Mouse (Mus musculus): ENCODE results near the gene Irf2bp2.

Gene Irf2bp2

DNA sequence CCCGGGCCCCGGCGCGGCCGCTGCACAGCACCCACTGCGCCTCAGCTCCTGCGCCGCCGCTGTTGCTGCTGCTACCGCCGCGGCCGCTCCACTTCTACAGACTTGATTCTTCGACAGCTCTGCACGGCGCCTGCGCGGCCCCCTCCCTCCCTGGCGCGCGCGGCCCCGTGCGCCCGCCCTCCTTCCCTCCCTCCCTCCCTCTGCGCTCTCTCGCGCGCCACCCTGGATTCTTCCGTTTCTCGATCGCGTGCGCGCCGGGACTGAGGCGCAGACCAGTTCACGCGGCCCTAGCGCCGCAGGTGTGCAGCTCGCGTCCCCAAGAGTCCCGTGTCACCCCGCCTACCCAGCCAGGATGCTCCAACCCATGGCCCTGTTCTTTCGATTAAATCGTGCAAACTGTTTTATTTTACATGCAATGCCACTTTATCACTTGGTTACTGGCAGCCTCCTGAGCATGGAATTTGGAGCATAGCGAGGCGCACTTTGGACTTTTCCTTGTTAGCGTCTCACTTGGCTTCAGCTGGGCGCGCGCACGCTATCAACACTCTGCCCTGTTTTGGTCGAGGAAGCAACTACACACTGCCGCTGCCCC, at the start of gene Irf2bp2:
Irf2bp2 (minus strand) TSS at position 98 of the 592 bp plus-strand sequence.
- DNase-seq (ENCODE audit: extremely low read depth, low read depth) = peak; percentile 85

DNA sequence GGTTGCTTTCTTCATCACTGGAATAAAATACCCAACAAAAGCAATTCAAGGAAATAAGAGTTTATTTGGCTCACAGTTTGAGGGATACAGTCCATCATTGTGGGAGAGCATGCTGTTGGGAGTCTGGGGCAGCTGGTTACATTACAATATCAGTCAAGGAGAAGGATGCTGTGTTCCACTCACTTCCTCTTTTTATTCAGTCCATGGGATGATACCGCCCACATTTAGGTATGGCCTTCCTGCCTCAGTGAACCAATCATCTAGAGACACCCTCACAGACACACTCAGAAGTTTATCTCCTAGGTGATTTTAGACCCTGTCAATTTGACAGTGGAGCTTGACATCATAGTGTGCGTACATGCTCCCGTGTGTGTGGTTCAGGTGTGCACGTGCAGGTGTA, 48.9 kb upstream of the Irf2bp2 start:
- no peak for DNase-seq (ENCODE audit: extremely low read depth, low read depth)

DNA sequence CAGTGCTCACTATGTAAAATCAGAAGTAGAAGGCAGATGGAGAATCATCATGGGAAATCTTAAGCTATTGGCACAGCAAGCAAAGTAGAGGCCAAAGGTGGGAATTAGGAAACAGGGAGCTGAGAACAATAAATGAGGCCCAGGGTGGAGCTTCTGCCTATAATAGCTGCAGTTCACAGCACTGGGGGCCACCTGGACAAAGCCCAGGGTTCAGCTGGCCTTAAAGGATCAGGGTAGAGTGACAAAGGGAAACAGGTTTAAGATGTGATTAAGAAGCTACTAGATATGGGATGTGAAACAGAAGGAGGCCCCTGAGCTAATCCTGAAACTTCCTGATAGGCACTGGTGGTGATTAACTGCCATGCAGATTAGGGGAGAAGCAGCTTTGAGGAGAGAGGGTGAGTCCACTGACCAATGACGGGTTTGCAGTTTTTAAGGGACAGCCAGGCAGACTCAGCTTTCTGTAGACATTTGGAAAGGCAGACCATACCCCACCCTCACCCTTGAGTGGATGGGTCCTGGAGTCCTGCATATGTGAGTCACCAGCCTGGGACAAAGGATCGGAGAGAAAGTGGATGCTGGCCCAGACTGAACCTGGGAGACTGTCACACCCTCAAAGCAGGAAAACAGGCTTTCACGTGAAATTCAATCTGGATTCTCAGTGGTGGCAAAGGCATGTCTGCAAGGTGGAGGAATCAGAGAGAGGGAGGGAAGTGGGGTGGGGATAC, 47.9 kb upstream of the Irf2bp2 start:
- no peak for DNase-seq (ENCODE audit: extremely low read depth, low read depth)

DNA sequence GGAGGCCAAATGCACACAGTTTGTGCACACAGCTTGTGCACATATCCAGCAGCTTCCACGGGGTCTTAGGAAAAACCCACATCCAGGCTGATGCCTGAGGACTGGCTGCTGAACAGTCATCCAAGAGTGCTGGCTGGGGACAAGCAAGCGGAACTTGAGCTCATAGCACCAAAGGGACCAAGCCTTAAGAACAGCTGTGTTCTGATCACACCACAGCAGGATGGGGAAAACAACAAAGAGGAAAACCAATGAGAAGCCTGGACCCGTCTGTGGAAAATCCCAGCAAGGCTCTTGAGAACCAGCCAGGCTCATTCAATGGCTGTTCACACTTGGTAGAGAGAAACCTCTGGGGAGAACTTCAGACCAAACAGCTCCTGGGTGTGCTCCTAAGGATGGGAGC, 45.4 kb upstream of the Irf2bp2 start:
- no peak for DNase-seq (ENCODE audit: extremely low read depth, low read depth)

DNA sequence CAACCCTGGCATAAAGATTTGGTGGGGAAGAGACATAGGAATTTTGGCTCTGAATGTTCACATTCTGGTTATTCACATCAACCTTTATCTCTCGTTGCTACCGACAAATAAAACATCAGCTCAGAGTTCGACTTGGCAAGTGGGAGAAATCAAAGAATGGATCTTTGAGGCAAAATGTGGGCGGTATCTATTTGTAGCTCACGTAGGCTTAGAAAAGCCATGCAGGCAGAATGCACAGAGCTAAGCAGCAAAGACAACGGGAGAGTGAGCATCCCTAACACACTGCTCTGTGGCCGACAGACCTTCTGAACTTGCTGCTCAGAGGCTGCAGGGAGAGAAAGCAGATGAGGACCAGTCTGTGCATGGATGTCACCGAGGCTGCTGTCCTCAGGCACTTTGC, 44.2 kb upstream of the Irf2bp2 start:
- no peak for DNase-seq (ENCODE audit: extremely low read depth, low read depth)

DNA sequence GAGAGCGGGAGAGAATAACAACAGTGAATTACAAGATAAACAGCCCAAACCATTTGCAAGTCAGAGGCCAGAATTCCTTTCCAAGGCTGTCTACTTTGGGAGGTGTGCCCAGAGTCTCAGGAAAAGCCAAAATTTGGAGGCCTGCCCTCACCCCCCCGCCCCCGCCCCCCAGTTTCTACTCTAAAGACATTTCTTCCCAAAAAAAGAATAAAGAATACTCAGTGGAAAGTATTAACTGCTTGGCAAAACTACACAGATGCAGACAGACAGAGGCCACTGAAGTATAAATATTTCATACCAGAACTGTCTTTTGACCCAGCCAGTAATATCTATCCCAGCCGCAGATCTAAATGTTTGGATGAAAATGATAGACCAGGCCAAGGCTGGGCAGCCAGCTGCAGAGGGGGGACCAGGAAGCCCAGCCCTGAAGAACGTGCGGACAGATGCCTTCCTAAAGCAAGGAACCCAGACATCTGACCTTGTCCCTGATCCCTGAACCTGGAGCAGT, 40.8 kb upstream of the Irf2bp2 start:
- no peak for DNase-seq (ENCODE audit: extremely low read depth, low read depth)

DNA sequence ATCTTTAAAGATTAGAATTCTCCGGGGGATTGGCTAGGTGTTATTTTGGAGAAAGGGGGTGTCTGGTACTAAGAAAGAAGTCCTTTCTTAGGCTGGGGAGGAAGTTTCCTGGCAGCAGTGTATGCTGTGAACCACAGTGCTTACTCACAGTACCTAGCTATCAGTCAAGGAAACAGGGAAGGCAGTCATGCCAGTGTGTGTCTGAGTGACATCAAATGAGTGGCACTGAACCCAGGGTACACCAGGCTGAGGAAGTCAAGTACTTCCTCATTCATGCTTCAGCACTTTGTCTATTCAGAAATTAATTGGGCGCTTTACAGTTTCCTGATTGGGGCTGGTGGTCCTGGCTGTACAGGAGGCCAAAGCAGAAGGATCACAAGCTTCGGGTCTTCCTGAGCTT, 34.8 kb upstream of the Irf2bp2 start:
- DNase-seq (ENCODE audit: extremely low read depth, low read depth) = peak; percentile 44

DNA sequence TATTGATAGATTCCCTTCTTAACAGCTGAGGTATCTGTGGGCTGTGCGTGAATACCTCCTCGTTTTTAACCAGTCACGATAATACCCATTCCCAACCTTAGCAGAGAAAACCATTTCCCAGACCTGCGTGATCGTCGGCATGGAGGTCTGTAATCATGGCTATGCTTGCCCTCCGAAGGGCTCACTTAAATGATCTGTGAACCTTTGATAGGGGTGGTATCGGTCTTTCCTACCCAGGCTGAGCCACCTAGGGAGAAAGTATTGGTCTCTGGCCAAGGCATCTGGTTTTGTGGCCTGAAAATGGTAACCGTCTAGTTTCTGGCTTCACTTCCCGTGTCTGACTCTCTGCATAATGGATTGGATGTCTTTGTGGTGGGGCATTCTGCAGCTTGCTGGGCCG, 32.6 kb upstream of the Irf2bp2 start:
- no peak for DNase-seq (ENCODE audit: extremely low read depth, low read depth)

DNA sequence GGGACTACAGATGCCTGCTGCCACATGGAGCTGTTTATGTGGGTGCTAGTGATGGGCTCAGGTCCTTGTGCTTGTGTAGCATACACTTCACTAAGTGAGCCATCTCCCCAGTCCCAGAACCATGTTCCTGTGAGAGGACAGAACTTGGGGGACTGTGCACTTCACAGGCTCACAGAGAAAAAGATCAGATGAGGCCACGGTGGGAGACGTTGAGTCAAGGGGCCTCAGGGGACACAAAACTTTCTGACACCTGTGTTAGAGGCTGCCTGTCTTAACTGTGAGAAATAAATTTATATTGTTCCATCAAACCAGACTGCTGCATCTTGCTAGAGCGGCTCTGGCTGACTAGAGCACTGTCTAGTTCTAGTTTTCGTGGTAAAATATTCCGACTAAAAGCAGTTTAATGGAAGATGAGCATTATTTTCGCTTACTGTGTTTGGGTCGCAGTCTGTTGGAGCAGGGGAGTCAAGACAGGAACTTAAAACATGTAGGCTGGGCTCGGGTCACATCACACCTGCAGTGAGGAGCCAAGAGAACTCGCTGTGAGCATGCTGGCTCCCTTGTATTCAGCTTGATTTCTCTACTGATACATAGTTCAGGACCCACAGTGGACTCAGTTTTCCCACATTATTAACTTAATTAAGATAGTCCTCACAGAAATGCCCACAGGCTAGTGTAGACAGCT, 28.5 kb upstream of the Irf2bp2 start:
- DNase-seq (ENCODE audit: extremely low read depth, low read depth) = no peak

DNA sequence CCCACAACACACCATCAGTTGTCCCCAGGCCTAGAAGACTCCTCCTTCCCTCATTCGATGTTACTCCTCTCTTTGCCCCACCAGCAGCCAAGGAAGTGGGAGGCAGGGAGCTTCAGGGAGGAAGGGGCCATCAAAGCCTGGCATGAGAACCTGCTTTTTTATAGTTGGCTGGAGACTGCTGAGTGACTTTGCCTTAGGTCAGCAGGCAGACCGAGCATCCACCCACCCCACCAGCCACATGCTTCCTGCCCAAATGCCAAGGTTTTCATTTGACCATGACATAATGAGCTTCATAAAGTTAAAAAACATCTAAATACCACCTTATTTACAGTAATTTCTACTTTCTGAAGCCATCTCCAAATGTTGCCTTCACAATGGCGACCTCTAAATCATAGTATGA, 26.9 kb upstream of the Irf2bp2 start:
- no peak for DNase-seq (ENCODE audit: extremely low read depth, low read depth)

DNA sequence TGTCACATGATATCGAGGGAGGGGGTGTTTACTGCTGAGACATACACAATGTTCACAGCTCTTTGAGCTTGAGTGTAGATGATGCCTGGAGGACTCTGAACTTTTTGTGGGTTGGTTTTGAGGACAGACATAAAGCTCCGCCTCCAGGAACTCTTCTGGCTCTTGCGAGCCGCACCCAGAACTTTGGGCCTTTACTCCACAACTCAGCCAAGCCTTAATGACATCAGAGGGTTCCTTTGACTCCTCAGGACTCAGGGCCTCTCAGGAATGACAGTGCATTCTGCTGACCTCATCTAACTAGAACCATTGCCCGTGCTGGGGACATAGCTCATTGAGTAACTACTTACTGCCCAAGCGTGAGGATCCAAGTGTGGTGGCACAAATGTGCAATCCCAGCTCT, 25.7 kb upstream of the Irf2bp2 start:
- no peak for DNase-seq (ENCODE audit: extremely low read depth, low read depth)

DNA sequence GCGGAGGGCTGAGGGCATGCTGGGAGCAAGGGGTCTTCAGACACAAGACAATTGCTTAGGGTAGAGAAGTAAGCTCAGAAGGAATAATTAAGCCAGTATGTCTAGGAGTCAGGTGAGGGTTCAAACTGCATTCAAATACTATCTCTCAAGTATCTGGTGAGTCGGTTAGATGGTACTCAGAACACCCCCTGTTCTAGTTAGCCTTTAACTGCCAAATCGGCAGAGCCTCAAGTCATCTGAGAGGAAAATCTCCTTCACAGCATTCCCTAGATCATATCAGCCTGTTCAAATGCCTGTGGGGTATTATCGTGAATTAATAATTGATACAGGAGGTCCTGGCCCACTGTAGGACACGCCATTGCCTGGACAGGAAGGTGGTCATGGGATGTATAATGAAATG, 23.9 kb upstream of the Irf2bp2 start:
- DNase-seq (ENCODE audit: extremely low read depth, low read depth) = no peak

DNA sequence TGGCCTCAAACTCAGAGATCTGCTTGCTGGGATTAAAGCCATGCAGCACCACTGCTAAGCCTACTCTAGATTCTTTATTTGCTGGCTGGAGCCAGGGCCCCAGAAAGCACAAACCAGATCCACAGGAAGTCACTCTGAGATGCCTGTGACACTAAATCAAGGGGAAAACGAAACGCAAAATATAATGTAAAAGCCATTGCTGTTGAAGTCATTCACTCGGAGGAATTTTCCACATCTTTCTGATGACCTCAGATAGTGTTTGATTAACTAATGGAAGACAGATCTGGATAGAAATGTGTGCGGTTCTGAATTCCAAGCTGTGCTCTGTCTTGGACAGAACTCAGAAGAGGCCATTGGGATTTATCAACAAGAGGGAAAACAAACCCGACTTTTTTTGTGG, 22.9 kb upstream of the Irf2bp2 start:
- no peak for DNase-seq (ENCODE audit: extremely low read depth, low read depth)

DNA sequence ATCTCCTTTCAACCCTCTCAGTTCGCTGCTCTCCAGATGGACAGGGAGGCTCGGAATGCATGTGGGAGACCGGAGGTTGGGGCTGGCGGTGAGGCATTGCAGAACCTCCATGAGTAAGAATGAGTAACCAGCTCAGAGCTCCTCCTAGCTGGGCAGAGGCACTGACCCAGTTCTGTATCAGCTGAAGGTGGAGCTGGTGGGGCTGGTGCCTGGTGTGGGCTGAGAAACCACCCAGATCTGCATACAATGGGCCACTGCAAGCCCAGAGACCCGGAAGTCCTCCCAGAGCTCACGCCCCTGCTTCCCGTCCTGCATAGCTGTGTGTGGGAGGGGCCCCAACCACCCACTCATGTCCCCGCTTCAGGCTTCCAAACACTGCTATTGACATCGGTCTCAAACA, 22.0 kb upstream of the Irf2bp2 start:
- no peak for DNase-seq (ENCODE audit: extremely low read depth, low read depth)

DNA sequence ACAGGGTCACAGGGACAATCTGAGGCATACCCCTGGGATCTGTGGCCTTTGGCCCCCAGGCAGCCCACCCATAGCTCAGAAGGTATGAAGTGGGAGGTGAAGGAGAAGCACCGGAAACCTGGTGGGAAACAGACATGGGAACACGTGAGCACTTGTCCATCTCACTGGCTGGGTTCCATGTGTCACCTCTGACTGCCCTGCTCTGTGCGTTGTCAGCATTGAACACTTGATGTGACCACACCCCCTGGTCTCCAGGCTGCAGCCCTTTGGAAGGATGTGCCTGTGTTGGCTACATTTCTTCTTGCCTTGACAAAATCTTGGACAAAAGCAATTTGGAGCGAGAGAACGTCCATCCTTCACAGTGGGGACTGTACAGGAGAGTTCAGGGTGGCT, 20.9 kb upstream of the Irf2bp2 start:
- no peak for DNase-seq (ENCODE audit: extremely low read depth, low read depth)

DNA sequence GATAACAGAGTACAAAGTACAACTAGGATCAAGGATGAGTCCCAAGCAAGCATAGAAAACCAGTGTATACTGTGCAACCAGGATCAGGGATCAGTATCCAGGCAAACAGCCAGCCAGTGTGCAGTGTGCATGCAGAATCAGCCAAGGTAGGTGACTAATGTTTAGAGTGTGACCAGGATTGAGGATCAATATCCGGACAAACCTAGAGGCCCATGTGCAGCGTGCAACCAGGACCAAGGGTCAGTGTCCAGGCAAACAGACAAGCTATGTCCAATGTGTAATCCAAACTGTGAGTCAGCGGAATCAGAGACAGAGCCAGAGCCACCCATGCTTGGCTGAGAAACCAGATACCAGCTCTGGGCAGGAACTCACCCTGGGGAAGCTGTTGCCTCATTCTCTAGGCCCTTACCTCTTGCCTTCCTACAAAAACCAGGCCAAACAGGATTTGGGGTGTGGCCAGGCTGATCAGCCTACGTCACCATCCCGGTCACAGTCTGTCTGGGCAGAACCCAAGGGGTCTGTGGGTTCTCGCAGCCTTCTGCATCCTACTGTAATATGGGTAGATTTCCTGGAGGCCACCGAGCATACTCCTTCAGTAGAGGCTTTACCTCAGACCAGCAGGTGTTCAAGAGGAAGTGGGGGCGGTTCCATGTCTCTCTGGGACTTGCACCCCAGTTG, 20.4 kb upstream of the Irf2bp2 start:
- no peak for DNase-seq (ENCODE audit: extremely low read depth, low read depth)

DNA sequence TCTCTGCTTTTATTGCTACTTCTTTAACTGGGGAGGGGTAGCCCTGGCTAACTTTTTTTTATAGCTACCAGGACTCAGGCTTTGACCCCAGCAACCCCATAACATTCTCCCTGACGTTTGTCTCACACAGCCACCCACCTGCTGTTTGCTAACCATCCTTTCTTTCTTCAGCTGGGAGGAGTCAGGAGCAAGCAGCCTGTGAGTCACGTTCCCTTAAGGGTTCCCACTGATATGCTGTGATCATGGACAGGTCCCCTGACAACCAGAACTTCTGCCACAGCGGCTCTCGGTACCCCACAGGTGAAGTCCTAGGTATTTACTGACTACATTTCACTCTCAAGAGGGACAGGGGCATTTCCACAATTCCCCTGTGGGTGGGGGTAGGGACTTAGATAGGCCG, 19.4 kb upstream of the Irf2bp2 start:
- no peak for DNase-seq (ENCODE audit: extremely low read depth, low read depth)

DNA sequence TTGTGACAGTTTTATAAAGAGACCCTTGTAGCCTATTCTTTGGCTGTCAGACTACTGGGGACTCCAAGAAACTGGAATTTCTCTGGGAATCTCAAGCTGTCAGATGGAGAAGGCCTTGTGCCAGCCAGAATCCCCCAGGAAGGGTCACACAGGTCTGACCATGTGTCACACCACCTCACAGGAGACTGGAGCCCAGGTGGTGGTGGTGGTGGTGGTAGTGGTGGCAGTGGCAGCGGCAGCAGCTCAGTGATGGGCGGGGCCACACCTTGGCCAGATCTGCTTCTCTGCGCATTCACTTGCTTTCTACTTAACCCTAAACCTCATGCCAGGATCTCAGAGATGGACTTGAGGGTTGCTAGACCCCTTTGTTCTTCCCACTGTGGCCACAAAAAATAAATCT, 19.0 kb upstream of the Irf2bp2 start:
- no peak for DNase-seq (ENCODE audit: extremely low read depth, low read depth)

DNA sequence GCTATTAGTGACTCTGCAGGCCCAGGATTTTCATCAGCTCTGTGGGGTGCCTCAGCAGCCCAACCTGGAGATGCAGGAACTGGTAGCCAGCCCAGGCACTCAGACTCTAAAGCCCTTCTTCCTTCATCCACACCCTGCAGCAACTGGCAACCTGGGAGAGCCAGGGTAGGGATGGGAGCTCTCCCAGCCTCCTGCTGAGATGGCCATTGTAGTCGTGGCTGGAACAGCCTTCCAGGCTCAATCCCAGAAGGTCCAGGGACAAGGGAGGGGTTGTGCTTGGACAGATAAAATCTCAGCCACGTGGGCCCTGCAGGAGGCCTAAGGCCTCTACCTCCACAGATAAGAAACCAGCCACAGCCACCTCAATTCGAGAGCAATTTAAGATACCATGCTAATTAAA, 16.9 kb upstream of the Irf2bp2 start:
- DNase-seq (ENCODE audit: extremely low read depth, low read depth) = no peak

DNA sequence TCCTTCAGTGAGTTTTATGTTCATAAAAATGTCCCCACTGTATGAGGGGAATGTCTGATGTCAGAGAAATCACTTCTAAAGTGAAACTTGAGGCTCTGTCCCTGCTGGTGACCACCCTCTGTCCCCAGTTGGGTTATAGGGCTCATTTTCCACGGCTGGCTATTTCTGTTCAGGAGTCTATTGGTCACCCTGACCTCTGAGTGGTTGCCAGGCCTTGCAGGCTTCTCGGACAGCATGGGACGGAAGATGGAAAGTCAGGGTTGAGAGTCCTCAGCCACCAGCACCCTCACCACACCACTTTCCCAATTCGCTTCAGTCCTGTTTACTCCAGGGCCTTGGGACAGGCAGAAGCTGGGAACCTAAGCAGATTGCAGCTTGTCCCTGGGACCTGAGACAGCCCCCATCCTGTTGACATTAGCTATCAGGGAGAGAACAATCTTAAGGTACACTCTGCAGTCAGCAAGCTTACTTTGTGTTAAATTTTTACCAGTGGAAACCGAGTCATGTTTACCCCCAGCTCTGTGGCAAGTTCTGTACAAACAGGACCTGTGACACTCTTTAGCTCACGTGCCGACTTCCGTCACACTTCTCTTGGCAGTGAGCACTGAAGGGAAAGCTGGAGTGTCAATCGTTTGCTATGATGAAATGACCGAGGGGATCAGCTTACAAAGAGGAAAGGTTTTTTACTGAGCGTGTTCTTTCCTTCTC, 15.9 kb upstream of the Irf2bp2 start:
- DNase-seq (ENCODE audit: extremely low read depth, low read depth) = no peak

DNA sequence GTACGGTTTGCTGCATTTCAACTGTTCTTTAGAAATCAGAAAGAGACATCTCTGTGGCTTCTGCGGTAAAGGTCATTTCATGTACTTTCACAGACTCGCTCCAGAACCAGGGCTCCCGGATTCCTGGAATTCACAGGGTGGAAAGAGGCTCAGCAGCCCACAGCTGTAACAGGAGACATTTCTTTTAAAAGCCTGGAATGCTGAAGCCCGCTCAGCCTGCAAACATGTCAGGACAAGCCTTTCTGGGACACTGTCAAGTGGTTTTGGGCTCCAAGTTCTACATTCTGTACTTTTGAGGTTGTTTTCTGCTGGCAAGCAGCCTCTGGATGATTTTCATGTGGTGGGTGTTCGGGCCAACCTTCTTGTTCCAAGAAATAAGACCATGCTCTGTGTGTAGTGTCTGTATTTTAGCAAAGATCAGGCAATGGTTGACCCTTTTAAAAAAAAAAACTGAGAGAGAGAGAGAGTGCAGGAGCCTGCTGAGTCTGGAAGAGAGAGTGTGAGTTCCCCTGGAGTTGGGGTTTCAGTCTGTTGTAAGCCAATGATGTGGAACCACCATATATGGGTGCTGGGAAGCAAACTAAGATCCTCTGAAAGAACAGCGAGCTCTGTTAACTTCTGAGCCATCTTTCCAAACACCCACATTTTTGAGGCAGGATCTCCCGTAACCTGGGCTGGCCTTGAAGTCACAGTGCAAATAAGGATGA, 9.6 kb upstream of the Irf2bp2 start:
- no peak for DNase-seq (ENCODE audit: extremely low read depth, low read depth)
